In genomic region chr10:128490232-128490631, GRCm38 (mm10) we compare ENCODE assay signal across 8 mouse cellular contexts. TPM values are rescaled to one million over a fixed set of nuclear protein-coding genes. Genes with fewer than 3 reads are reported as not detected.
DNase-seq lines count a peak whose midpoint lies in the region; ATAC-seq and TF ChIP-seq lines count a peak whose summit lies in the region.

No protein-coding gene starts in this region.

- peaks cover 39% of the 10 kb centered on the region for H3K79me2 ChIP-seq in myocyte (ENCODE audit: control insufficient read depth, insufficient read depth)

- no peak overlapping the region for H3ac ChIP-seq in myocyte (ENCODE audit: control insufficient read depth, insufficient read length)

- peaks cover 11% of the 10 kb centered on the region for H3K4me1 ChIP-seq in lung, embryonic 14.5 days (ENCODE audit: insufficient read depth)
- peaks cover 39% of the 10 kb centered on the region for H3K4me1 ChIP-seq in heart, embryonic 12.5 days (replicated peaks)

- no peak overlapping the region for H3K9ac ChIP-seq in lung, embryonic 14.5 days
- H3K9ac ChIP-seq in heart, embryonic 12.5 days = 0 out of 2 replicates have a peak overlapping the region, but pooled peaks have one; percentile 24

- H3K4me3 ChIP-seq in lung, embryonic 14.5 days (ENCODE audit: low read depth, low read length) = no peak overlapping the region
- H3K4me3 ChIP-seq in heart, embryonic 12.5 days = no peak overlapping the region
- no peak overlapping the region for H3K4me3 ChIP-seq in myocyte

- TF ChIP-seq POLR2A in myocyte (IDR thresholded peaks at IDR 0.05; ENCODE audit: insufficient read length, low read depth) = peak; percentile 64

- DNase-seq in cerebellum, postnatal 10 days = peak; percentile 24 to 34
- DNase-seq in cerebellum, adult 11-12 months = no peak
- peak; percentile 54 for DNase-seq in lung, embryonic 14.5 days
- DNase-seq in lung, postnatal 10 days = no peak
- no peak for DNase-seq in B cell, adult 2 months
- DNase-seq in spleen, postnatal 14 days (ENCODE audit: low spot score in 2 of 2) = no peak

- no peak for TF ChIP-seq CTCF in lung, embryonic 14.5 days (IDR thresholded peaks at IDR 0.05; ENCODE audit: low read depth)

- 28% methylated on average over 5 of the region's 5 CpGs for WGBS in lung, embryonic 14.5 days
- WGBS in heart, embryonic 12.5 days = 26% methylated on average over 5 of the region's 5 CpGs

- H3K36me3 ChIP-seq in lung, embryonic 14.5 days (ENCODE audit: insufficient read depth) = peaks cover 69% of the 10 kb centered on the region
- H3K36me3 ChIP-seq in heart, embryonic 12.5 days = peaks cover 70% of the 10 kb centered on the region
- peaks cover 27% of the 10 kb centered on the region for H3K36me3 ChIP-seq in myocyte (ENCODE audit: control insufficient read depth, insufficient read depth)

- H3K27me3 ChIP-seq in lung, embryonic 14.5 days (ENCODE audit: insufficient read depth, low read length) = no peaks in the 10 kb centered on the region
- H3K27me3 ChIP-seq in heart, embryonic 12.5 days (replicated peaks) = no peaks in the 10 kb centered on the region
- H3K27me3 ChIP-seq in myocyte (ENCODE audit: control insufficient read depth, insufficient read depth, insufficient read length) = no peaks in the 10 kb centered on the region

- no peak overlapping the region for H3K4me2 ChIP-seq in lung, embryonic 14.5 days
- peak overlapping the region; percentile 85; the same call in 1 of the 2 replicates for H3K4me2 ChIP-seq in heart, embryonic 12.5 days
- peak overlapping the region; percentile 97 for H3K4me2 ChIP-seq in myocyte (ENCODE audit: low read depth)

- ATAC-seq in lung, embryonic 14.5 days (ENCODE audit: insufficient read depth) = no peak
- no peak for ATAC-seq in heart, embryonic 12.5 days (ENCODE audit: insufficient number of reproducible peaks, low FRiP score)

- no peaks in the 10 kb centered on the region for H3K9me3 ChIP-seq in lung, embryonic 14.5 days (ENCODE audit: low read depth, low read length)
- no peaks in the 10 kb centered on the region for H3K9me3 ChIP-seq in heart, embryonic 12.5 days (replicated peaks)

- H3K27ac ChIP-seq in lung, embryonic 14.5 days (ENCODE audit: low read depth) = peak overlapping the region; percentile 95
- H3K27ac ChIP-seq in heart, embryonic 12.5 days (ENCODE audit: poor library complexity, severe bottlenecking) = peak overlapping the region; percentile 97

TF ChIP-seq in myocyte, 11 proteins besides CTCF, POLR2A, EP300 and RAD21:
- TF ChIP-seq MYOG (IDR thresholded peaks at IDR 0.05; ENCODE audit: control insufficient read depth in 1 of 3, insufficient read depth in 1 of 3, insufficient read length in 2 of 3, low read depth in 2 of 3) (peak in 2 of 3 experiments; percentile 77 to 82), SRF (IDR thresholded peaks at IDR 0.05; ENCODE audit: control insufficient read depth, insufficient read length, low read depth) (peak; percentile 95), TCF3 (IDR thresholded peaks at IDR 0.05; ENCODE audit: insufficient read length, low read depth) (no peak), MYOD1 (IDR thresholded peaks at IDR 0.05; ENCODE audit: control insufficient read depth in 1 of 3, insufficient read length in 2 of 3, low read depth in 2 of 3) (peak in 2 of 3 experiments; percentile 56 to 78), POLR2AphosphoS2 (IDR thresholded peaks at IDR 0.05; ENCODE audit: insufficient read length, low read depth) (peak; percentile 94), TCF12 (IDR thresholded peaks at IDR 0.05; ENCODE audit: insufficient read depth, poor library complexity, severe bottlenecking) (no peak)

RNA-seq across cellular contexts. Expression of gene Myl6, which starts 3.7 kb away (rescaled TPM):
- 1,221 and 1,238 TPM in 2 replicates for polyA plus RNA-seq in lung, embryonic 14.5 days (2014; fragmentation: Nextera tagmentation; extraction: Ambion mirVana)
- 1,237 and 1,275 TPM in 2 replicates for polyA plus RNA-seq in heart, embryonic 12.5 days (2016; fragmentation: Nextera tagmentation; extraction: Ambion mirVana)
- polyA plus RNA-seq in myocyte (2012; fragmentation: generic; extraction: Trizol) = 2,234 TPM

RNA-seq across cellular contexts. Expression of gene Myl6b, which starts 8.3 kb away (rescaled TPM):
- polyA plus RNA-seq in lung, embryonic 14.5 days (2014; fragmentation: Nextera tagmentation; extraction: Ambion mirVana) = 3.0 and 4.4 TPM in 2 replicates
- polyA plus RNA-seq in heart, embryonic 12.5 days (2016; fragmentation: Nextera tagmentation; extraction: Ambion mirVana) = 3.0 and 4.0 TPM in 2 replicates
- polyA plus RNA-seq in myocyte (2012; fragmentation: generic; extraction: Trizol) = 734 TPM

RNA-seq across cellular contexts. Expression of gene Smarcc2, which starts 31.2 kb away (rescaled TPM):
- 81.1 and 89.6 TPM in 2 replicates for polyA plus RNA-seq in lung, embryonic 14.5 days (2014; fragmentation: Nextera tagmentation; extraction: Ambion mirVana)
- 83.3 and 86.9 TPM in 2 replicates for polyA plus RNA-seq in heart, embryonic 12.5 days (2016; fragmentation: Nextera tagmentation; extraction: Ambion mirVana)
- 52.5 TPM for polyA plus RNA-seq in myocyte (2012; fragmentation: generic; extraction: Trizol)

RNA-seq across cellular contexts. Expression of gene Esyt1, which starts 35.4 kb away (rescaled TPM):
- polyA plus RNA-seq in lung, embryonic 14.5 days (2014; fragmentation: Nextera tagmentation; extraction: Ambion mirVana) = 21.5 and 23.0 TPM in 2 replicates
- 25.0 and 26.5 TPM in 2 replicates for polyA plus RNA-seq in heart, embryonic 12.5 days (2016; fragmentation: Nextera tagmentation; extraction: Ambion mirVana)
- polyA plus RNA-seq in myocyte (2012; fragmentation: generic; extraction: Trizol) = 166 TPM

RNA-seq across cellular contexts. Expression of gene Zc3h10, which starts 57.3 kb away (rescaled TPM):
- 11.0 and 14.5 TPM in 2 replicates for polyA plus RNA-seq in lung, embryonic 14.5 days (2014; fragmentation: Nextera tagmentation; extraction: Ambion mirVana)
- 10.2 and 11.9 TPM in 2 replicates for polyA plus RNA-seq in heart, embryonic 12.5 days (2016; fragmentation: Nextera tagmentation; extraction: Ambion mirVana)
- 13.8 TPM for polyA plus RNA-seq in myocyte (2012; fragmentation: generic; extraction: Trizol)

Comparison
In these comparisons a context has a peak if more than half of its experiments do, and no peak if none do; other contexts are left out.
1. DNase-seq: peak in cerebellum, postnatal 10 days (2 of 2) and lung, embryonic 14.5 days (single experiment); none in cerebellum, adult 11-12 months (single experiment), lung, postnatal 10 days (single experiment), B cell, adult 2 months (0 of 2) and spleen, postnatal 14 days (0 of 2).
2. RNA of gene Myl6b, which starts 8.3 kb away (polyA plus RNA-seq): 734 TPM in myocyte (single experiment); 3.0 to 4.4 TPM in lung, embryonic 14.5 days and 3.0 to 4.0 TPM in heart, embryonic 12.5 days; every median in the first group is over 100 times any median in the second.